Mouse (Mus musculus) lung, adult 18-20 months (tissue): ENCODE data around the gene Capn10.
A peak's percentile ranks its signal among the peaks of the same experiment; 100 is the strongest.
"Not testable (repeated sequence)": the region's sequence is repeated elsewhere in the genome, so short reads cannot be mapped to it uniquely, and the experiment has no call there.

Experiments
- DNase-seq, 2 experiments: peaks; one replicate each; pipeline ENCODE4 v3.0.0; 2022; ENCODE audit warnings: mixed read lengths in 2 of 2

Gene Capn10

GRCm38 (mm10) chr1:92920474-92921200 is 13.5 kb upstream of the Capn10 start:
- no peak for DNase-seq

DNA sequence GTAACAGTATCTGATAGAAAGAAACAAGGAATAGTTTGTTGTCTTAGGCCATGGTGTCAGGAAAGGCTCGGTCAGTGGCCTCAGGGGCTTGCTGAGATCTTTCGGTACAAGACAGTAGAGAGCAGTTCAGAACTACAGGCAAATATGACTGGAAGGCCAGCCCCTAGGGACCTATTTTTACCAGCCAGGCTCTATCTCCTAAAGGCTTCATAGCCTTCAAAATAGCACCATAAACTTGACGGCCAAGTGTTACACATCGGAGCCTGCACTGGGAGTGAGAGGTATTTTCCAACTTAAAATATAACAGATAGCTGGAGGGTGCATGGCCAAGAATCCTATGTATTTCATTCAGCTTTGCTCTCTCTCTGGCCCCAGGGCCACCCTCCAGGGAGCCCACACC is 12.7 kb upstream of the Capn10 start:
- DNase-seq: no peak

DNA sequence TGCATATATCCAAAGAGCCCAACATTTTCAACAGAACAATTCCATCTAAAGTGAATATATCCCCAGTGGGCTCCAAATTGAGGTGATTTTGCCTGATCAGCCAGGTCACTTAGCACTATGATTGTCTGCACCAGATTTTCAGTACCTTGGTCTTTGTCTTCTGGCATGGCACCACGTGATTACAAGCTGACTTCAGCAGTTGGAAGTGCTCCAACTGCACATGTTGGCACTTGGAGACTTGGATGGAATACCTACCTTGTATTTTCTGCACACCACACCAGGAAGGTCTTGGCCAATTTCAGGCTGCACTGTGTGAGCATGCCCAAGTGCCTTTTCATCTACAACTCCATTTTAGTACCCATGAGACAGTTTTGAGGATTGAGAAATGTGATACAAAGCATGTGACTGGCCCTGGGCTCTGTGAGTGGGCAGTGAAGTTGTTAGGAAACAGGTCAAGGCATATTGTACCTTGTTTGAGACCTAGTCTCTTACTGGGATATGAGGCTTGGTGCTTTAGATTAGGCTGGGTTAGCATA is 3.9 kb upstream of the Capn10 start:
- no peak for DNase-seq

GRCm38 (mm10) chr1:92933611-92934010 is 565 bp upstream of the Capn10 start:
- no peak for DNase-seq

DNA sequence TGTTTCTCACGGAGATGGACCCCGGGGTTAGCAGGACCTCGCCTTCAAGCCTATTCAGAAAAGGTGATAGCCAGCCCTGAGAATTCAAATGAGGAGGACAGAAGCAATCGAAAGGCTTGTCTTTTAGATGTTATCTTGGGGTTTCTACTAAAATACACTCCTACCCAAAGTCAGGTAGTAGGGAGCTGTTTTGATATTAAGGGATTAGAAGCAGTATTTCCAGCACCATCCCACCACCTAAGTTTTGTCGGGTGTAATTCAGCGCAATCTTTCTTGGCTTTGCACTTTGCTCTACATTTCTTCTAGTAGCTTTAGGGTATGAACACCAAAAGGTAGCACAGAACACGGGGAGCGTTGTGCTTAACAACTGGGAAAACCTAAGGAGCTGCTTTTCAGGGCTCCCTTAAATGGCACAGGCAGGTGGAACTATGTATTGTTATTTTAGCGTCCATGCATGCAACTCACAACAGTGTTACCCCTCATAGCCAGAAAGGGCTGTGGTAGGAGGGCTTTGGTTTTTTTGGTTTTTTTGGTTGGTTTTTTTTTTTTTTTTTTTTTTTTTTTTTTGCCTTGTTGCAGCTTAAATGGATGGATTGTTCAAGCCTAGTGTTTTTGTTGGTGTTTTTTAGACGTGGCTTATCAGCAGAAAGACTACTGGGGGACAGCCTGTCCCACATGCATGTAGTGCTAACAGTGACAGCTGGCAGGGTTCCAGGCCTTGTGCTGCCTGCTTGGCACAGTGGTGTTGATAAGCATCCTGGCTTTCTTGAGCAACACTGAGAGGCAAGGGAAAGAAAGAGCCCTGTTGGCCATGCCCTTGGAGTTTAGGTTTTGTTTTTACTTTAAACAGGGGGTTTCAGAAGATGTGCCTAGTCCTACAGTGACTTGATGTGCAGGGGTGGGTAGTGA is 1.1 kb downstream of the Capn10 start:
- peak; percentile 31 to 47 for DNase-seq

- no peak for DNase-seq
Observed at GRCm38 (mm10) chr1:92935977-92936376, 1.8 kb downstream of the Capn10 start.

DNA sequence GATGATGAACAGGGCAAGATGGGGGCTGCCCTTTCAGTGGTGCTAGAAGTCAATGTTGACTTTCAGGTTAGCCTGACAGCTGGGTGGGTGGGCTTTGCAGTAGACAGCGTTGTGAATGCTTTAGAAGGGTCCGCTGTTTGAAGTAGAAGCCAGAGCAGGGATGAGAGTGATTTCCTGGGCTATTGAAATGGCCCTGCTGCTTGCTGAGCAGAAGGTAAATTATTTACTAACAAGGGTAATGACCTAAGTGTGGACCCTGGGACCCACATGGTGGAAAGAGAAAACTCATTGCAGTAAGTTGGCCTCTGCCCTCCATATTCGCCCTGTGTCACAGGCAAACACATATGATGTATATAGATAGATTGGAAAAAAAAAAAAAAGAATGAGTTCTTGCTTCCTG is 2.3 kb downstream of the Capn10 start:
- DNase-seq: no peak

DNA sequence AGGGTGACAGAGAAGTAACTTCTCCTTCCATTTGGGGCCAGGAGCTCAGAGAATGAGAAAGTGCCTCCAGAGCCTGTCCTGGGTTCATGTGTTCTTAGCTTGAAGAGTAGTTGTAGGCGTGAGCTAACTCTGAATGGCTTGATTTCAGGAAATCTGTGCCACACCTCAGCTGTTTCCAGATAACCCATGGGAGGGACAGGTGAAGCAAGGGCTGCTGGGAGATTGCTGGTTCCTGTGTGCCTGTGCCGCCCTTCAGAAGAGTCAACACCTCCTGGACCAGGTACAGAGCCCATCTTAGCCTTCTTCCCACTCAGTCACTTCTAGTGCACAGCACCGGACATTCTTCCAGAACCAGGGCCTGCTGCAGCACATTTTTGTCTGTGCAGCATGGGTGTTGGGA is 3.6 kb downstream of the Capn10 start:
- DNase-seq: no peak

DNA sequence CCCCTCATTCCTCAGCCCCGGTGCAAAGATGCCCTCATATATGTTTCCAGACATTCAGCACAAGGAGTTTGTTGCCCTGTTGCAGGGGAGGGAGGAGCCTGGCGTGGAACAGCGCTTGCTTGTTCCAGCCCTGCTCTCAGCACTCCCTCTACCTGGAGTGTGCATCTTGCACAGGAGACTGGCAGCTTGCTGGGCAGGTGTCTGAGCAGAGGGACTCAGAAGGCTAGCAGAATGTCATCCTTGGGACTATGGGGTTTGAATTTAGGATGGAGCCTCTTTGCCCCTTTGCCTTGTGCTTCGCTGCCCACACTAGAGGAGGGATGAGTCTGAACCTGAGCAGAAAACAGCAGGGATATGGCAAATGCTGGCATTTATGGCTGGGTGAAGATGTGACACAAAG is 5.6 kb downstream of the Capn10 start:
- DNase-seq: no peak

DNA sequence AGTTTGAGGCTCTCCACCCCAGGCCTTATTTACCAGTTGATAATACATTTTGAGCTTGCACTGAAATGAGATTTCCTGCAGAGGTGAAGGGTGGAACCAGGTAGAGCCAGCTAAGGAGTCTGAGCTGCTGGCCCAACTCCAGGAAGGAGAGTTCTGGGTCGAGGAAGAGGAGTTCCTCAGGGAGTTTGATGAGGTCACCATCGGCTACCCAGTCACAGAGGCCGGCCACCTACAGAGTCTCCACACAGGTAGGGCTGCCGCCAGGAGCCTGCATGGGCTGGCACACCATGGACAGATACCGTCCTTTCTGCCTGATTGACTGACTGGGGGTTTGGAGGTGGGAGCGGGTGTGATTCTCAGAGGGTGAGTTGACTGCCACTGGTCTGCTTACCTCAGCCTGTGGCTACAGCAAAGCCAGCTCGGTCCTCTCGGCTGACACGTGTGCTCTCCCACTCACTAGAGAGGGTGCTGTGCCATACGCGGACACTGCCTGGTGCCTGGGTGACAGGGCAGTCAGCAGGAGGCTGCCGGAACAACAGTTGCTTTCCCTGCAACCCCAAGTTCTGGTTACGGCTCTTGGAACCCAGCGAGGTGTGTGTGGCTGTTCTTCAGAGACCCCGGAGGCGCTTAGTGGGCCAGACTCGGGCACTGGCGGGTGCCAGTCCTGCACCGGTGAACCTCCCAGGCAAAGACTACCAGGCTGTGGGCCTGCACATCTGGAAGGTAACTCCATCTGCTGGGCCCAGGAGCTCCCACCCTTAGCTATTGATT is 9.2 kb downstream of the Capn10 start:
- peak in 1 of 2 experiments; percentile 1 for DNase-seq

- peak in 1 of 2 experiments; percentile 1 for DNase-seq
Observed at GRCm38 (mm10) chr1:92947966-92948365, 13.8 kb downstream of the Capn10 start.

- peak in 1 of 2 experiments; percentile 5 for DNase-seq
Observed at GRCm38 (mm10) chr1:92949426-92949825, 15.2 kb downstream of the Capn10 start.

GRCm38 (mm10) chr1:92950607-92951006 is 16.4 kb downstream of the Capn10 start, which contains the start of gene Gpr35:
Gpr35 (plus strand) TSS chr1:92950865.
- DNase-seq: peak in 1 of 2 experiments; percentile 1

DNA sequence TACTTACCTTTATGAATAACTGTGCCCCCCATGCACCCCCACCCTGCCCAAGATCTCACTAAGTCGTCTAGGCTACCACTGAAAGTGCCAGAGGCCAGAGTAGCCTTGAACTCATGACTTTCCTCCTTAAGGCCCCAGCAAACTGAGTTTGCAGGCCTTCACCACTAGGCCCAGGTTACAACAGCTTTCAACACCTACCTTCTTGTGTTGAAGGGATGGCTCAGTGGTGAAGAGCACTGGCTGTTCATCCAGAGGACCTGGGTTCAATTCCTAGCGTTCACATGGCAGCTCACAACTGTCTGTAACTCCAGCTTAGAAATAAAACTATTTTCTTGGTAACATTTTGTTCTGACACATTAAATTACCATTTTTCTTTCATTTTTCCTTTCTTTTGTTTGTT is 19.5 kb downstream of the Capn10 start:
- DNase-seq: no peak

DNA sequence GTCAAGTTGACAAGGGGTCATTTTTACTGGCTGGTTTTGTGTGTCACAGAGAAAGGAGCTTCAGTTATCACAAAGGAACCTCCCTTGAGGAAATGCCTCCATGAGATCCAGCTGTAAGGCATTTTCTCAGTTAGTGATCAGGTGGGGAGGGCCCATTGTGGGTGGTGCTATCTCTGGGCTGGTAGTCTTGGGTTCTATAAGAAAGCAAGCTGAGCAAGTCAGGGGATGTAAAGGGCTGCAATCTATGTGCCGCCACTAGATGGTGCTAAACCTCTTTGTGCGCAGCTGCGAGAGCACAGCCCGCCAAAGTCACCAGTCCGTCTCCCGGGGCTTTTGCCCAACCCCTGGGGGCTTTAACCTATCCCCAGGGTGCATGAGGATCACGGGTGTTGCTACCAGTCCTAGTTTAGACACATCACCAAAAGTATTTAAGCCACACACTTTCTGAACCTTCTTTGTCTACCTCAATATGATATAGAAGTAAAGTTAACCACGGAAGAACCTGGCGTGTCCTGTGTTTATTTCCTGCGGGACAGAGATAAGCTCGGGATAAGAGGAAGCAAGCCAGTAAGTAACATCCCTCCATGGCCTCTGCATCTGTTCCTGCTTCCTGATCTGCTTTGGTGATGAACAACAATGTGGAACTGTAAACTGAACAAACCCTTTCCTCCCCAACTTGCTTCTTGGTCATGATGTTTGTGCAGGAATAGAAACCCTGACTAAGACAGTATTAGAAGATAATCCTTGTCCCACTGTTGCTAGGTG is 22.6 kb downstream of the Capn10 start:
- peak; percentile 69 for DNase-seq

GRCm38 (mm10) chr1:92958999-92959398 is 24.8 kb downstream of the Capn10 start:
- peak; percentile 1 to 13 for DNase-seq

DNA sequence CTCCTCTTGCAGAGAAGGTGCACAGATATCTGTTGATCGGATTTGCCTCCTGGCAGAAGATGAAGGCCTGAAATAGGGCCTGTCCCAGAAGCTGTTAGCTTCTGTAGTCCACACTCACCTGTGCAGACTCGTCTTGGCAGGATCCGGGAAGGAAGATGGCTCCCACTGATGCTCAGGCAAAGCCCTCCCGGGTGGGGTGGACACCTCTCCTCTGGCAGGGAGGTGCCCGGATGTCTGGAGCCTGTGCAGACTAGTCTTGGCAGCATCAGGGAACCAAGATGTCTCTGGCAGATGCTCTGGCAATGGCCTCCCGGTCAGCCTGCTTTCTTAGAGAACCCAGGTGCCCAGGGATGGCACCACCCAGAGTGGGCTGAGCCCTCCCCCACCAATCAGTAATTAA is 36.6 kb downstream of the Capn10 start:
- DNase-seq: not testable (repeated sequence)

DNA sequence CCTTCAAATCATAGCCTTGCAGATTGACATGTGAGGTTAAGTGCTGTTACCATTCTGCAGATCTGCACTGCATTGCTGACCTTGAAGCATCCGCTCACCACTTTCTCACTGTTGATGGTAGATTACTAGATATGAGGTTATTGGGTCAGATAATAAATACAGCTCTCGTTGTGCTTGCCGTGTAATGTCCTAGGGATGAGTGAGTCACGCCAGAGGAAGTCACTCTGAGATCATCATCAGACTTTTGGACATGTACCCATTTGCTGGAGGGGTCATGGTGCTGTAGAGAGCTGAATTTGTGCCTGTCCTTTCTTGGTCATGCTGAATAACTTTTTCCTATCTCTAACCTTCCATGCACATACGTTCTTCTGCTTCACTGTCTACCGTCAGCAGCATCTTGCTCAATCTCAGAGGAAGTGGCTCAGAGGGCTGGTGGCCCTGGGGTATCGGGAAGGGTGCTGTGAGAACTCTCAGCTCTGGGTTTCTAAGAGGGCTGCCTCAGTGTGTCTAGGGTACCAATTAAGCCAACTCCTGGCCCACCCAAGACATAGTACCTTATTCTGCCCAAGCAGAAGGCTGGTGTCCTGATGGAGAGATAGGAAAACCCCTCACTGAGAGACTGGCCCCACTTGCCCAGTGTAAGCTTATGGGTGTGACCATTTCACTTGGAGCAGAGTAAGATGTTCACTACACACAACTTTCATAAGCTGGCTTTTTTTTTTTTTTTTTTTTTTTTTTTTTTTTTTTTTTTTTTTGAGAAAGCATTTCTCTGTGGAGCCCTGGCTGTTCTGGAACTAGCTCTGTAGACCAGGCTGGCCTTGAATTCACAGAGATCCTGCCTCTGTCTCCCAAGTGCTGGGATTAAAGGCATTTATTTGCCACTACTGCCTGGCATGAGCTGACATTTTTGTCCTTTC is 38.0 kb downstream of the Capn10 start:
- DNase-seq: no peak

GRCm38 (mm10) chr1:92972854-92973253 is 38.7 kb downstream of the Capn10 start:
- DNase-seq: peak; percentile 54 to 59

GRCm38 (mm10) chr1:92976141-92976566 is 42.0 kb downstream of the Capn10 start:
- DNase-seq: peak; percentile 49 to 74

- DNase-seq: no peak
Observed at GRCm38 (mm10) chr1:92978645-92979044, 44.5 kb downstream of the Capn10 start.
